Mouse (Mus musculus) CH12.LX (cell line): ENCODE results near the gene Terb2.

ENCODE experiments used
- POLR2A ChIP-seq: IDR thresholded peaks from 2 replicates; pipeline ENCODE4 v1.6.1; 2011; ENCODE audit warnings: low read depth, mild to moderate bottlenecking, improper control_type of control experiment, low read length
- SMC3 ChIP-seq: IDR thresholded peaks from 2 replicates; pipeline ENCODE4 v1.6.1; 2011; ENCODE audit warnings: low read depth, low read length, improper control_type of control experiment

DNA sequence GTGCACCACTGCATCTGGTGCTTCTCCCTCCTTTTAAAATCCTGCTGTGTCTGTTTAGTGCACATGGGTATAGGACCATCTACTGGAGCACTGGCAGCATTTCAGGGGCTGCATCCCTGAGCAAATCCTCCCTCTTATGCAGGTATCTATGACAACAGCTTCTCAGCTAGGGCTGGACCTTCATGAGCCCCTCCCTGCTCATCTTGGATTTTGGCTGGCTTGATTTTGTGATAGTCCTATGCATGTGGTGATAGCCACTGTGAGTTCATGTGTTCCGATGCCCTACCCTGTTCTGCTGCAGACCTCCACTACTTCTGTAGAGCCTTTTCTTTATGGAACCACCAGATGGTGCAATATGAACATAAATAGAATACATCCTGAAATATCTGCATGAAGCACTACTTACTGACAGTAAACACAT lies 8.4 kb downstream of the Terb2 start:
- peak; percentile 80 for TF ChIP-seq SMC3
- TF ChIP-seq POLR2A = no peak
